Mouse (Mus musculus): ENCODE measurements around the gene Lgi4. TPM values are rescaled to one million over a fixed set of nuclear protein-coding genes. Genes with fewer than 3 reads are reported as not detected.

Lgi4 gene
- polyA plus RNA-seq, 1 experiment from 2014 or later = 0.08 TPM

DNA sequence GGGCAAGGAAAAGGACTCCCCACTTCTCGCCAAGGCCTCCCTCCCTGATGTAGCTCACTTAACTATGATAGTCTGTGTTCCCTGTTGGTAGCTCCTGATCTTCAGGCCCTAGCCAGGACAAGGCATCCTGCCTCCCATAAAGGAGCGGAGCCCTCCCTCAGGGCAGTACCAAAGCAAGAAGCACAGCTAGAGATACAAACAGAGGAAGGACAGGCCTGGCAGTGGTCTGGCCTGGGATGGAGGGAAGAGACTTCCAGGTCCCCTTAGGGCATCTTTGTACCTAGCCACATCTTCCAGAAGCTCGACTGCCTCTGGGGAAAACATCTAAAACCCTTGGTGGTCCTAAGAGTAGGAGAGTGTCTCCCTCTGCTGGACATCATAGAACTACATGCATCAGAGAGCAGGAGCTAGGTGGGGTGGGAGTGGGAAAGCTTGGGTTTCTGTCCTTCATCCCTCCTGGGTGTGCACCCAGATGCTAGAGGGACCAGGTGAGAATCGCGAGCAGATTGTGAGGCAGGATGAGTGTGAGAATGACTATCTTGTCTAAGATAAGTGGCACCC, 18.8 kb downstream of the Lgi4 start:
- Histone ChIP-seq H3K4me1 (ENCODE audit: control insufficient read depth, insufficient read depth, low read length) (no peaks in the 10 kb centered on the region), H3K36me3 (ENCODE audit: control insufficient read depth, insufficient read depth, low read length) (no peaks in the 10 kb centered on the region), H3K27ac (ENCODE audit: low read depth, low read length) (no peak overlapping the region), H3K9me3 (replicated peaks; ENCODE audit: control insufficient read depth, low read length) (no peaks in the 10 kb centered on the region), H3K4me3 (ENCODE audit: low read depth, low read length) (no peak overlapping the region), H3K4me2 (ENCODE audit: low read length) (no peak overlapping the region), H3K27me3 (replicated peaks; ENCODE audit: control insufficient read depth, insufficient read depth, low read length) (no peaks in the 10 kb centered on the region), H3K9ac (ENCODE audit: low read length) (no peak overlapping the region)
- DNase-seq (ENCODE audit: low spot score) (peak; percentile 67), ATAC-seq (peak; percentile 40; the same call in 1 of the 2 replicates)
- WGBS = 57% methylated on average over 5 of the region's 5 CpGs

- ATAC-seq = no peak
- H3K36me3 ChIP-seq (ENCODE audit: control insufficient read depth, insufficient read depth, low read length) = no peaks in the 10 kb centered on the region
- no peak overlapping the region for H3K27ac ChIP-seq (ENCODE audit: low read depth, low read length)
- DNase-seq (ENCODE audit: low spot score) = no peak
- H3K27me3 ChIP-seq (replicated peaks; ENCODE audit: control insufficient read depth, insufficient read depth, low read length) = no peaks in the 10 kb centered on the region
- H3K4me1 ChIP-seq (ENCODE audit: control insufficient read depth, insufficient read depth, low read length) = no peaks in the 10 kb centered on the region
- H3K4me3 ChIP-seq (ENCODE audit: low read depth, low read length) = no peak overlapping the region
- WGBS = 90% methylated on average over 8 of the region's 8 CpGs
- no peaks in the 10 kb centered on the region for H3K9me3 ChIP-seq (replicated peaks; ENCODE audit: control insufficient read depth, low read length)
- no peak overlapping the region for H3K4me2 ChIP-seq (ENCODE audit: low read length)
- no peak overlapping the region for H3K9ac ChIP-seq (ENCODE audit: low read length)
Observed at GRCm38 (mm10) chr7:31079670-31080069, 20.5 kb downstream of the Lgi4 start.

DNA sequence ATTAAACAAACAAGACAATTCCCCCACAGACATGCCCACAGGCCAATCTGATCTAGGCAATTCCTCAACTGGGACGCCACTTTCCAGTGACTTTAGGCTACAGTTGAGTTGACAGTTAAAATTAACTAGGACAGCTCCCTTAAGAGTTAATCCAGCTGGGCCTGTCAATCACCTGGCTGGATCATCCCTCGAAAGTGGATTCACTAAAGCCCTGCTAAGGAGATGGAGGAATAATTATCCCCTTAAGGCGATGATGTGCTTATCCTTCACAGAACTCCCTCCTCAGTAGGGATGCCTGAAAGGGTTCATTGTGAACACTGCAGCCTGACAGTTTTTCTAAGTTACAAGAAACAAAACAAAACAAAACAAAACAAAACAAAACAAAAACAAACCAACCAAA, 21.5 kb downstream of the Lgi4 start:
- Histone ChIP-seq H3K4me2 (ENCODE audit: low read length) (no peak overlapping the region), H3K36me3 (ENCODE audit: control insufficient read depth, insufficient read depth, low read length) (no peaks in the 10 kb centered on the region), H3K27ac (ENCODE audit: low read depth, low read length) (no peak overlapping the region), H3K4me3 (ENCODE audit: low read depth, low read length) (no peak overlapping the region), H3K4me1 (ENCODE audit: control insufficient read depth, insufficient read depth, low read length) (no peaks in the 10 kb centered on the region), H3K9me3 (replicated peaks; ENCODE audit: control insufficient read depth, low read length) (no peaks in the 10 kb centered on the region), H3K27me3 (replicated peaks; ENCODE audit: control insufficient read depth, insufficient read depth, low read length) (no peaks in the 10 kb centered on the region), H3K9ac (ENCODE audit: low read length) (no peak overlapping the region)
- 36% methylated on average over 3 of the region's 3 CpGs for WGBS
- ATAC-seq = no peak
- no peak for DNase-seq (ENCODE audit: low spot score)

- Histone ChIP-seq H3K36me3 (ENCODE audit: control insufficient read depth, insufficient read depth, low read length) (no peaks in the 10 kb centered on the region), H3K9me3 (replicated peaks; ENCODE audit: control insufficient read depth, low read length) (no peaks in the 10 kb centered on the region), H3K4me3 (ENCODE audit: low read depth, low read length) (no peak overlapping the region), H3K9ac (ENCODE audit: low read length) (no peak overlapping the region), H3K4me2 (ENCODE audit: low read length) (no peak overlapping the region), H3K4me1 (ENCODE audit: control insufficient read depth, insufficient read depth, low read length) (no peaks in the 10 kb centered on the region), H3K27me3 (replicated peaks; ENCODE audit: control insufficient read depth, insufficient read depth, low read length) (no peaks in the 10 kb centered on the region), H3K27ac (ENCODE audit: low read depth, low read length) (no peak overlapping the region)
- DNase-seq (ENCODE audit: low spot score) = no peak
- no peak for ATAC-seq
- 32% methylated on average over 1 of the region's 1 CpGs for WGBS
Observed at GRCm38 (mm10) chr7:31081106-31081505, 22.0 kb downstream of the Lgi4 start.

GRCm38 (mm10) chr7:31082106-31082505, 23.0 kb downstream of the Lgi4 start:
- DNase-seq (ENCODE audit: low spot score) (no peak), ATAC-seq (no peak)
- H3K27ac ChIP-seq (ENCODE audit: low read depth, low read length) = no peak overlapping the region
- H3K9me3 ChIP-seq (replicated peaks; ENCODE audit: control insufficient read depth, low read length) = no peaks in the 10 kb centered on the region
- H3K36me3 ChIP-seq (ENCODE audit: control insufficient read depth, insufficient read depth, low read length) = no peaks in the 10 kb centered on the region
- H3K27me3 ChIP-seq (replicated peaks; ENCODE audit: control insufficient read depth, insufficient read depth, low read length) = no peaks in the 10 kb centered on the region
- no peak overlapping the region for H3K4me2 ChIP-seq (ENCODE audit: low read length)
- no peak overlapping the region for H3K4me3 ChIP-seq (ENCODE audit: low read depth, low read length)
- no peaks in the 10 kb centered on the region for H3K4me1 ChIP-seq (ENCODE audit: control insufficient read depth, insufficient read depth, low read length)
- no peak overlapping the region for H3K9ac ChIP-seq (ENCODE audit: low read length)

GRCm38 (mm10) chr7:31082831-31083588, 23.9 kb downstream of the Lgi4 start:
- ATAC-seq = no peak
- WGBS = 74% methylated on average over 14 of the region's 14 CpGs

DNA sequence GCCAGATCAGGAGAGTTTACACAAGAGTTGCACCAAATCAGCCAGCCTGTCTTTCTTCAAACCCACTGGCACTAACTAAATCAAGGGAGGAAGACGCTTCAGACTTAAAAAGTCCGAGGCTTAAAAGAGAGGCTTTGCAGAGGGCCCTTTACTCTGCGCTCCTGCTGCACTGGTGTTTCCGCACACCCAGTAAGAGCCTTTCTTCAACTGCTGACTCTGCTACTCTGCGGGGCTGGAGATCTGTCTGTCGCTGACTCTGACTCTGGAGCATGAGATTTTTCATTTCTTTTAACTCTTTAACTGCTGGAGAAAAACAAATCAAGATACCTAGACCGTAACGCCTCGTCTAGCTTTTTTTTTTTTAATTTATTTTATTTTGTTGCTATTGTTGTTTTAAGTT, 25.0 kb downstream of the Lgi4 start:
- DNase-seq (ENCODE audit: low spot score) (peak; percentile 10), ATAC-seq (no peak)
- Histone ChIP-seq H3K27ac (ENCODE audit: low read depth, low read length) (no peak overlapping the region), H3K4me1 (ENCODE audit: control insufficient read depth, insufficient read depth, low read length) (no peaks in the 10 kb centered on the region), H3K27me3 (replicated peaks; ENCODE audit: control insufficient read depth, insufficient read depth, low read length) (no peaks in the 10 kb centered on the region), H3K4me2 (ENCODE audit: low read length) (no peak overlapping the region), H3K36me3 (ENCODE audit: control insufficient read depth, insufficient read depth, low read length) (no peaks in the 10 kb centered on the region), H3K4me3 (ENCODE audit: low read depth, low read length) (no peak overlapping the region), H3K9ac (ENCODE audit: low read length) (no peak overlapping the region), H3K9me3 (replicated peaks; ENCODE audit: control insufficient read depth, low read length) (no peaks in the 10 kb centered on the region)
- 58% methylated on average over 9 of the region's 9 CpGs for WGBS

More at GRCm38 (mm10) chr7:31082831-31083588, 23.9 kb downstream of the Lgi4 start:
- DNase-seq (ENCODE audit: low spot score) = no peak
- H3K4me2 ChIP-seq (ENCODE audit: low read length) = no peak overlapping the region
- no peaks in the 10 kb centered on the region for H3K27me3 ChIP-seq (replicated peaks; ENCODE audit: control insufficient read depth, insufficient read depth, low read length)
- 0 out of 2 replicates have a peak overlapping the region, but pooled peaks have one; percentile 21 for H3K9ac ChIP-seq (ENCODE audit: low read length)
- no peak overlapping the region for H3K4me3 ChIP-seq (ENCODE audit: low read depth, low read length)
- no peaks in the 10 kb centered on the region for H3K36me3 ChIP-seq (ENCODE audit: control insufficient read depth, insufficient read depth, low read length)
- no peak overlapping the region for H3K27ac ChIP-seq (ENCODE audit: low read depth, low read length)
- no peaks in the 10 kb centered on the region for H3K9me3 ChIP-seq (replicated peaks; ENCODE audit: control insufficient read depth, low read length)
- H3K4me1 ChIP-seq (ENCODE audit: control insufficient read depth, insufficient read depth, low read length) = no peaks in the 10 kb centered on the region

- ATAC-seq (no peak), DNase-seq (ENCODE audit: low spot score) (peak; percentile 21)
- H3K27me3 ChIP-seq (replicated peaks; ENCODE audit: control insufficient read depth, insufficient read depth, low read length) = no peaks in the 10 kb centered on the region
- no peak overlapping the region for H3K27ac ChIP-seq (ENCODE audit: low read depth, low read length)
- WGBS = 10% methylated on average over 3 of the region's 3 CpGs
- no peaks in the 10 kb centered on the region for H3K4me1 ChIP-seq (ENCODE audit: control insufficient read depth, insufficient read depth, low read length)
- H3K4me2 ChIP-seq (ENCODE audit: low read length) = no peak overlapping the region
- no peaks in the 10 kb centered on the region for H3K36me3 ChIP-seq (ENCODE audit: control insufficient read depth, insufficient read depth, low read length)
- H3K9me3 ChIP-seq (replicated peaks; ENCODE audit: control insufficient read depth, low read length) = no peaks in the 10 kb centered on the region
- no peak overlapping the region for H3K4me3 ChIP-seq (ENCODE audit: low read depth, low read length)
- H3K9ac ChIP-seq (ENCODE audit: low read length) = no peak overlapping the region
Observed at GRCm38 (mm10) chr7:31085171-31085570, 26.0 kb downstream of the Lgi4 start.

DNA sequence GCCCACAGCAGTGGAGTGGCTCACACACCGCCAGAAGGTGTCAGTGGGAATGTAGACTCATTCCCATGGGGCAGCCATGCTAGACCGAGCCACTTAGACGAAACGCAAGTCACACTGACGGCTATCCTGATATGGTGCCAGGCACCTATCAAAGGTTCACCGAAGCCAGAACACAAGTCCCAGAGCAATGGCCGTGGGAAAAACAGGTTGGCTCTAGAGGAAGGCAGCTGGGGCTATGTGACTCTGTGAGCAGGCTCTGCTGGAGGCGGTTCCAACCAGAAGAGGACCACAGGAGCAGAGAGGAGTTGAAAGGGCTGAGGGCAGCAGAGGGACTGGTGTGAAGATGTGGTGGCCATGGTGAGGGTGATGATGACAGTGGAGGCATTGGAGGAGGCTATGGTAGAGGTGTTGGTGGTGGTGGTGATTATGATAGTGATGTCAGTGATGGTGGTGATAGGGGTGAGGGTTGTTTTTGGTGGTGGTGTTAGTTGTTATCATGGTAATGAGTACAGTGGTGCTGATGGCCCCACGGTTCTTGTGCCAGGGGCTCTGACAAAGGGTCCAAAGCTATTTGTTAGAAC, 27.1 kb downstream of the Lgi4 start:
- Histone ChIP-seq H3K27ac (ENCODE audit: low read depth, low read length) (no peak overlapping the region), H3K27me3 (replicated peaks; ENCODE audit: control insufficient read depth, insufficient read depth, low read length) (no peaks in the 10 kb centered on the region), H3K4me2 (ENCODE audit: low read length) (no peak overlapping the region), H3K9ac (ENCODE audit: low read length) (no peak overlapping the region), H3K9me3 (replicated peaks; ENCODE audit: control insufficient read depth, low read length) (no peaks in the 10 kb centered on the region), H3K4me1 (ENCODE audit: control insufficient read depth, insufficient read depth, low read length) (no peaks in the 10 kb centered on the region), H3K4me3 (ENCODE audit: low read depth, low read length) (no peak overlapping the region), H3K36me3 (ENCODE audit: control insufficient read depth, insufficient read depth, low read length) (no peaks in the 10 kb centered on the region)
- no peak for ATAC-seq
- WGBS = 91% methylated on average over 9 of the region's 9 CpGs
- DNase-seq (ENCODE audit: low spot score) = no peak

Measured in forebrain, embryonic 14.5 days (tissue).